Mouse (Mus musculus) CH12.LX (cell line): ENCODE data around the gene Cuedc1. TPM values are rescaled to one million over a fixed set of nuclear protein-coding genes. Genes with fewer than 3 reads are reported as not detected.

ENCODE experiments used
- DNase-seq: peaks from one replicate; pipeline ENCODE4 v3.0.0-alpha.2; 2013; ENCODE audit errors: extremely low read depth
- H3K27ac ChIP-seq: 2 replicates; pipeline ENCODE4 v1.5.1; 2012; ENCODE audit warnings: low read depth, mild to moderate bottlenecking, control low read depth, moderate library complexity; ENCODE audit not compliant: insufficient read depth
- H3K27me3 ChIP-seq: replicated peaks from 2 replicates; pipeline ENCODE3; 2012; ENCODE audit warnings: inconsistent platforms
- H3K36me3 ChIP-seq, 2 experiments: replicated peaks in 1 of 2; 2 replicates each; pipeline versions ENCODE3 to v1.6.1; 2012; ENCODE audit warnings: inconsistent platforms in 1 of 2, low read length in 1 of 2, mild to moderate bottlenecking in 1 of 2, mixed read lengths in 1 of 2, moderate library complexity in 1 of 2; ENCODE audit not compliant: control insufficient read depth in 1 of 2, insufficient read depth in 1 of 2
- H3K4me1 ChIP-seq, 2 experiments: 2 replicates each; pipeline ENCODE4 v1.6.1; 2012; ENCODE audit warnings: inconsistent platforms in 1 of 2, moderate library complexity in 1 of 2; ENCODE audit not compliant: insufficient read depth in 2 of 2, control insufficient read depth in 1 of 2
- H3K4me2 ChIP-seq: 2 replicates; pipeline ENCODE4 v1.6.1; 2012; ENCODE audit warnings: low read depth, mild to moderate bottlenecking, control low read depth; ENCODE audit not compliant: poor library complexity, insufficient read depth, severe bottlenecking
- H3K4me3 ChIP-seq, 3 experiments: fragments of 150-350 bp in 1 of 3; sonication (generic) in 1 of 3; replicated peaks in 1 of 3; 2 replicates each; pipeline versions ENCODE3 to v1.5.1; 2011 to 2012; ENCODE audit warnings: low read depth in 2 of 3, low read length in 2 of 3, mild to moderate bottlenecking in 2 of 3, moderate library complexity in 2 of 3, control low read depth in 1 of 3, improper control_type of control experiment in 1 of 3, inconsistent platforms in 1 of 3, mixed read lengths in 1 of 3; ENCODE audit not compliant: poor library complexity in 1 of 3
- H3K79me2 ChIP-seq: replicated peaks from 2 replicates; pipeline ENCODE4 v1.6.1; 2012; ENCODE audit warnings: mild to moderate bottlenecking, moderate library complexity; ENCODE audit not compliant: control insufficient read depth, poor library complexity, insufficient read depth, severe bottlenecking; ENCODE audit errors: extremely low read depth
- H3K9ac ChIP-seq: 2 replicates; pipeline ENCODE4 v1.6.1; 2012; ENCODE audit warnings: low read depth, mild to moderate bottlenecking, control low read depth, moderate library complexity; ENCODE audit not compliant: insufficient read depth
- H3K9me3 ChIP-seq: replicated peaks from 2 replicates; pipeline ENCODE3; 2012; ENCODE audit warnings: low read length, inconsistent platforms, mixed read lengths
- CHD1 ChIP-seq: IDR thresholded peaks from 2 replicates; pipeline ENCODE4 v1.6.1; 2012; ENCODE audit warnings: low read depth, low read length, improper control_type of control experiment, inconsistent platforms
- CHD2 ChIP-seq: IDR thresholded peaks from 2 replicates; pipeline ENCODE4 v1.6.1; 2011; ENCODE audit warnings: low read length, improper control_type of control experiment
- CTCF ChIP-seq, 2 experiments: IDR thresholded peaks in 1 of 2; conservative IDR thresholded peaks in 1 of 2; 2 replicates each; pipeline ENCODE4 v1.5.1; 2011 to 2012; ENCODE audit warnings: low read depth in 2 of 2, low read length in 2 of 2, improper control_type of control experiment in 1 of 2, inconsistent platforms in 1 of 2, mild to moderate bottlenecking in 1 of 2, moderate library complexity in 1 of 2
- E2F4 ChIP-seq: IDR thresholded peaks from 2 replicates; pipeline ENCODE4 v1.6.1; 2011; ENCODE audit warnings: low read depth, low read length, improper control_type of control experiment; ENCODE audit not compliant: insufficient replicate concordance
- ELF1 ChIP-seq: IDR thresholded peaks from 2 replicates; pipeline ENCODE4 v1.6.1; 2014; ENCODE audit warnings: low read depth, mild to moderate bottlenecking, inconsistent platforms, low read length, improper control_type of control experiment
- EP300 ChIP-seq: IDR thresholded peaks from 2 replicates; pipeline ENCODE4 v1.6.1; 2011; ENCODE audit warnings: low read length, improper control_type of control experiment
- ETS1 ChIP-seq: conservative IDR thresholded peaks from 2 replicates; pipeline ENCODE4 v1.6.1; 2012; ENCODE audit warnings: low read depth, mild to moderate bottlenecking, inconsistent platforms, low read length, improper control_type of control experiment, moderate library complexity
- GABPA ChIP-seq: IDR thresholded peaks from 2 replicates; pipeline ENCODE4 v1.6.1; 2012; ENCODE audit warnings: low read depth, low read length, improper control_type of control experiment, inconsistent platforms; ENCODE audit not compliant: insufficient replicate concordance
- HCFC1 ChIP-seq: IDR thresholded peaks from 2 replicates; pipeline ENCODE4 v1.6.1; 2012; ENCODE audit warnings: low read depth, mild to moderate bottlenecking, inconsistent platforms, low read length, improper control_type of control experiment
- IRF4 ChIP-seq: IDR thresholded peaks from 2 replicates; pipeline ENCODE4 v1.6.1; 2014; ENCODE audit warnings: low read depth, mild to moderate bottlenecking, inconsistent platforms, low read length, improper control_type of control experiment
- JUN ChIP-seq: IDR thresholded peaks from 2 replicates; pipeline ENCODE4 v1.6.1; 2011; ENCODE audit warnings: low read depth, mild to moderate bottlenecking, low read length, improper control_type of control experiment, moderate library complexity; ENCODE audit not compliant: insufficient read depth
- JUND ChIP-seq: conservative IDR thresholded peaks from 2 replicates; pipeline ENCODE4 v1.6.1; 2011; ENCODE audit warnings: low read depth, low read length, improper control_type of control experiment
- KAT2A ChIP-seq: IDR thresholded peaks from 2 replicates; pipeline ENCODE4 v1.6.1; 2012; ENCODE audit warnings: low read length, improper control_type of control experiment, inconsistent platforms; ENCODE audit not compliant: insufficient replicate concordance
- MAFK ChIP-seq: IDR thresholded peaks from 2 replicates; pipeline ENCODE4 v1.6.1; 2011; ENCODE audit warnings: low read length, improper control_type of control experiment; ENCODE audit not compliant: insufficient replicate concordance
- MAZ ChIP-seq: IDR thresholded peaks from 2 replicates; pipeline ENCODE4 v1.6.1; 2012; ENCODE audit warnings: low read depth, mild to moderate bottlenecking, inconsistent platforms, low read length, improper control_type of control experiment, moderate library complexity
- MEF2A ChIP-seq: IDR thresholded peaks from 2 replicates; pipeline ENCODE4 v1.6.1; 2014; ENCODE audit warnings: low read depth, mild to moderate bottlenecking, inconsistent platforms, low read length, improper control_type of control experiment, borderline replicate concordance
- MXI1 ChIP-seq: IDR thresholded peaks from 2 replicates; pipeline ENCODE4 v1.6.1; 2011; ENCODE audit warnings: mild to moderate bottlenecking, low read depth, low read length, improper control_type of control experiment
- MYC ChIP-seq: IDR thresholded peaks from 2 replicates; pipeline ENCODE4 v1.6.1; 2011; ENCODE audit warnings: low read depth, mild to moderate bottlenecking, improper control_type of control experiment, low read length
- NELFE ChIP-seq: IDR thresholded peaks from 2 replicates; pipeline ENCODE4 v1.6.1; 2011; ENCODE audit warnings: low read depth, low read length, improper control_type of control experiment
- NRF1 ChIP-seq: IDR thresholded peaks from 2 replicates; pipeline ENCODE4 v1.6.1; 2014; ENCODE audit warnings: low read depth, mild to moderate bottlenecking, inconsistent platforms, low read length, improper control_type of control experiment, moderate library complexity
- PAX5 ChIP-seq: IDR thresholded peaks from 2 replicates; pipeline ENCODE4 v1.6.1; 2012; ENCODE audit warnings: low read length, inconsistent platforms, mixed read lengths
- POLR2A ChIP-seq: IDR thresholded peaks from 2 replicates; pipeline ENCODE4 v1.6.1; 2011; ENCODE audit warnings: low read depth, mild to moderate bottlenecking, improper control_type of control experiment, low read length
- POLR2AphosphoS2 ChIP-seq: IDR thresholded peaks from 2 replicates; pipeline ENCODE4 v1.6.1; 2011; ENCODE audit warnings: low read depth, low read length, improper control_type of control experiment
- SIN3A ChIP-seq: IDR thresholded peaks from 2 replicates; pipeline ENCODE4 v1.6.1; 2012; ENCODE audit warnings: low read length, improper control_type of control experiment, inconsistent platforms
- SMC3 ChIP-seq: IDR thresholded peaks from 2 replicates; pipeline ENCODE4 v1.6.1; 2011; ENCODE audit warnings: low read depth, low read length, improper control_type of control experiment
- TBP ChIP-seq: conservative IDR thresholded peaks from 2 replicates; pipeline ENCODE4 v1.6.1; 2011; ENCODE audit warnings: low read depth, low read length, improper control_type of control experiment
- TCF12 ChIP-seq: IDR thresholded peaks from 2 replicates; pipeline ENCODE4 v1.6.1; 2014; ENCODE audit warnings: low read depth, mild to moderate bottlenecking, inconsistent platforms, low read length, improper control_type of control experiment
- UBTF ChIP-seq: IDR thresholded peaks from 2 replicates; pipeline ENCODE4 v1.6.1; 2012; ENCODE audit warnings: low read depth, mild to moderate bottlenecking, inconsistent platforms, low read length, improper control_type of control experiment, moderate library complexity
- USF1 ChIP-seq: IDR thresholded peaks from 2 replicates; pipeline ENCODE4 v1.6.1; 2014; ENCODE audit warnings: low read depth, mild to moderate bottlenecking, inconsistent platforms, low read length, improper control_type of control experiment
- ZKSCAN1 ChIP-seq: IDR thresholded peaks from 2 replicates; pipeline ENCODE4 v1.6.1; 2012; ENCODE audit warnings: low read depth, inconsistent platforms, low read length, improper control_type of control experiment, borderline replicate concordance
- ZNF384 ChIP-seq: IDR thresholded peaks from 2 replicates; pipeline ENCODE4 v1.6.1; 2012; ENCODE audit warnings: low read depth, low read length, improper control_type of control experiment, inconsistent platforms
- dilution Hi-C: fragments of 300-500 bp; cut with MboI; formaldehyde crosslinking; loops from 2 replicates; pipeline ENCODE4 v1.14.3; 2020; ENCODE audit warnings: low sequenced_read_pairs; ENCODE audit not compliant: extremely low pct_unique_long_range_greater_than_20kb, extremely low pct_ligation_motif_present
- in situ Hi-C: fragments of 300-500 bp; cut with MboI; formaldehyde crosslinking; loops from 3 replicates; pipeline ENCODE4 v1.14.3; 2019; ENCODE audit warnings: low sequenced_read_pairs, low pct_ligation_motif_present, low pct_unique_long_range_greater_than_20kb, mixed read lengths
- polyA plus RNA-seq: library from polyadenylated mRNA; unstranded; fragments of >175 nt; gene quantifications from 2 replicates; pipeline ENCODE4 v1.2.1, GENCODE M21; 2012; ENCODE audit warnings: low read depth; ENCODE audit not compliant: insufficient read length
- total RNA-seq, 2 experiments: library from RNA; depleted of rRNA; stranded (reverse); fragments of 300-350 nt in 1 of 2; fragments of >200 nt in 1 of 2; gene quantifications; 2 replicates each; pipeline ENCODE4 v1.2.3; 2012 to 2014

Cuedc1 gene
- total and polyA plus RNA-seq, 3 experiments, result 0.20 to 0.51 (median 0.47) TPM

DNA sequence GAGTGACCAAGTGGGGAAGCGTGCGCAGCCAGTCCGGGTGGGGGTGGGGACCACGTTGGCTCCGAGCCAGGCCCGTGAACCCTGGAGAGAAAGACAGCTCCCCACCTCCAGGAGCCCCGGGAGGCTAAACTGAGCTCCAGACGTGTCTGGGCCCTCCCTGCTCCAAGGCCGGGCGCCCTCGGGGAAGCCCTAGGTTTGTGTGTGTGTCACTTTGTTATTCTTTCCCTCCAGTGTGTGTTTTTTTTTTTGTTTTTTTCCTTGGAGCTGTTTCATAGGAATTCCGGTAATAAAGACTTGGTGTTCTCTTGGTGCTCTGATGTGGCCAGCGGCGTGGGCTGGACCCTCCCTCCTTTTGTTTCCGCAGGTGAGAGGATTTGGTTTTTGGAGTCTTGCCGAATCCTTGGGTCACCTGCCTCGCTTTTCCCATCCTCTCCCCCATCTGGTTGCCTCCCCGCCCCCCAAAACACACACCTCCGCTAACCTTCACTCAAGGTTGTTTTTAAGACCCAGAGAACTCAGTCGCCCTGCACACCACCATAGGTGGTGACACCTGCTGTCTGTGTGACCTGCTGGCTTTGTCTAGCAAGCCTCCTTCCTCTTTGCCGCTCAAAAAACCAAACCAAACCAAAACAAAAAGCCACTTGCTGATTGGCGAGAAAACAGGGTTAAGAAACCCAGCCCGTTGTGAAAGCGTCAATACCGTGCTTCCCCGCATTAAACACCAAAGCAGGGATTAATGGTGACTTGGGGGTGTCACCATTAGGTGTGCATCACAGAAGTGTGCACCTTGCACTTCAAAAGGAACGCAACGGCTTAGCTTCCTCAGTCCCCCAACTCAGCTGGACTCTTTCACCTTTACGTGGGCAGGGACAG lies 96.2 kb downstream of the Cuedc1 start:
- H3K4me1 ChIP-seq, result peaks cover 0 to under 1% of the 10 kb centered on the region in 2 experiments; a peak in 1 of 4 replicates
- no peak overlapping the region for H3K27ac ChIP-seq
- no peaks in the 10 kb centered on the region for H3K36me3 ChIP-seq
- H3K27me3 ChIP-seq, result peaks cover 70% of the 10 kb centered on the region
- H3K9ac ChIP-seq, result no peak overlapping the region
- peak overlapping the region; percentile 74 for H3K4me2 ChIP-seq
- TF ChIP-seq USF1, result no peak
- TF ChIP-seq ZKSCAN1, result no peak
- 0 out of 2 replicates have a peak, but pooled peaks have one; percentile 19 for TF ChIP-seq CHD2
- TF ChIP-seq MXI1, result 0 out of 2 replicates have a peak, but pooled peaks have one; percentile 25
- no peak for TF ChIP-seq NRF1
- no peak for TF ChIP-seq JUN
- no peak for TF ChIP-seq NELFE
- TF ChIP-seq SIN3A, result 0 out of 2 replicates have a peak, but pooled peaks have one; percentile 42
- no peak for TF ChIP-seq UBTF
- TF ChIP-seq MYC, result no peak
- TF ChIP-seq KAT2A, result no peak
- no peak for TF ChIP-seq POLR2AphosphoS2
- TF ChIP-seq HCFC1, result no peak
- TF ChIP-seq MEF2A, result 0 out of 2 replicates have a peak, but pooled peaks have one; percentile 18
- TF ChIP-seq CTCF (conservative IDR thresholded peaks at IDR 0.05 in 1 of 2, IDR thresholded peaks at IDR 0.05 in 1 of 2; ENCODE audit: low read depth in 2 of 2, low read length in 2 of 2), result peak in 1 of 2 experiments; percentile 21; a peak in 1 of 4 replicates
- 0 out of 2 replicates have a peak, but pooled peaks have one; percentile 18 for TF ChIP-seq ELF1
- no peak for TF ChIP-seq TCF12
- no peak for TF ChIP-seq TBP
- 0 out of 2 replicates have a peak, but pooled peaks have one; percentile 53 for TF ChIP-seq E2F4
- TF ChIP-seq MAFK, result 0 out of 2 replicates have a peak, but pooled peaks have one; percentile 20
- TF ChIP-seq GABPA, result no peak
- no peak for TF ChIP-seq IRF4
- TF ChIP-seq ZNF384, result no peak
- TF ChIP-seq SMC3, result peak; percentile 32
- TF ChIP-seq PAX5, result no peak
- TF ChIP-seq MAZ, result no peak
- no peak for TF ChIP-seq ETS1
- no peak for TF ChIP-seq CHD1
- TF ChIP-seq POLR2A, result no peak
- TF ChIP-seq JUND, result no peak
- no peak for TF ChIP-seq EP300
- no peak for DNase-seq
- H3K4me3 ChIP-seq, result peak overlapping the region in 2 of 3 experiments; percentile 21 to 24
- no peaks in the 10 kb centered on the region for H3K9me3 ChIP-seq
- dilution Hi-C loops, result loop anchor here (25.0 kb wide), 1 partner anchor 132 kb away; the partner anchor contains the start of gene Vezf1
- in situ Hi-C loops, result no loop called here
- H3K79me2 ChIP-seq, result no peaks in the 10 kb centered on the region
